Mouse (Mus musculus) limb, embryonic 15.5 days (tissue): ENCODE data around the gene Gm20388. TPM values are rescaled to one million over a fixed set of nuclear protein-coding genes. Genes with fewer than 3 reads are reported as not detected.

ENCODE experiments used
- ATAC-seq: fragments of 200-750 bp; cut with Nextera tagmentation; 2 replicates; pipeline ENCODE4 v1.8.0; 2017; ENCODE audit warnings: low read depth, moderate TSS enrichment; ENCODE audit not compliant: insufficient number of reproducible peaks, low FRiP score, low TSS enrichment
- H3K27ac ChIP-seq: fragments of 300-500 bp; sonication (generic); 2 replicates; pipeline ENCODE4 v1.5.1; 2015; ENCODE audit warnings: moderate library complexity, mild to moderate bottlenecking, inconsistent platforms
- H3K27me3 ChIP-seq: fragments of 300-500 bp; sonication (generic); 2 replicates; pipeline ENCODE4 v1.6.1; 2015; ENCODE audit warnings: inconsistent platforms
- H3K36me3 ChIP-seq: fragments of 300-500 bp; sonication (generic); 2 replicates; pipeline ENCODE4 v1.6.1; 2015; ENCODE audit warnings: inconsistent platforms
- H3K4me1 ChIP-seq: fragments of 300-500 bp; sonication (generic); 2 replicates; pipeline ENCODE4 v1.6.1; 2015; ENCODE audit warnings: inconsistent platforms
- H3K4me2 ChIP-seq: fragments of 300-500 bp; sonication (generic); 2 replicates; pipeline ENCODE4 v1.6.1; 2015; ENCODE audit warnings: mild to moderate bottlenecking, inconsistent platforms
- H3K4me3 ChIP-seq: fragments of 300-500 bp; sonication (generic); 2 replicates; pipeline ENCODE4 v1.5.1; 2015; ENCODE audit warnings: mild to moderate bottlenecking, inconsistent platforms
- H3K9ac ChIP-seq: fragments of 300-500 bp; sonication (generic); 2 replicates; pipeline ENCODE4 v1.6.1; 2015; ENCODE audit warnings: inconsistent platforms
- H3K9me3 ChIP-seq: fragments of 300-500 bp; sonication (generic); 2 replicates; pipeline ENCODE4 v1.6.1; 2016; ENCODE audit warnings: inconsistent platforms
- WGBS: fragments of 180-500 bp; shearing (Covaris S2); methylation state at CpG from one replicate; pipeline ENCODE4 v1.1.7; 2015; 5-methylcytosine and 5-hydroxymethylcytosine counted together
- polyA plus RNA-seq: library from polyadenylated mRNA; unstranded; fragments of >200 nt; fragmentation: Nextera tagmentation; extraction: Ambion mirVana; gene quantifications from 2 replicates; pipeline ENCODE4 v1.2.1, GENCODE M21; 2015

Gm20388 gene
- polyA plus RNA-seq, 1 experiment from 2014 or later, result 4.9 TPM

GRCm38 (mm10) chr8:120181274-120181673 is 270.6 kb downstream of the Gm20388 start:
- H3K36me3 ChIP-seq, result no peaks in the 10 kb centered on the region
- no peak overlapping the region for H3K9ac ChIP-seq
- H3K9me3 ChIP-seq, result no peaks in the 10 kb centered on the region
- H3K27ac ChIP-seq, result no peak overlapping the region
- H3K27me3 ChIP-seq, result peaks cover 17% of the 10 kb centered on the region
- no peak overlapping the region for H3K4me2 ChIP-seq
- WGBS, result 92% methylated on average over 5 of the region's 5 CpGs
- no peak overlapping the region for H3K4me3 ChIP-seq
- no peak for ATAC-seq
- peaks cover 67% of the 10 kb centered on the region for H3K4me1 ChIP-seq

GRCm38 (mm10) chr8:120181861-120182414 is 271.3 kb downstream of the Gm20388 start:
- WGBS, result 79% methylated on average over 4 of the region's 4 CpGs
- H3K27ac ChIP-seq, result no peak overlapping the region
- H3K4me1 ChIP-seq, result peaks cover 68% of the 10 kb centered on the region

GRCm38 (mm10) chr8:120184366-120184765 is 273.7 kb downstream of the Gm20388 start:
- no peak overlapping the region for H3K9ac ChIP-seq
- no peaks in the 10 kb centered on the region for H3K27me3 ChIP-seq
- H3K4me1 ChIP-seq, result peaks cover 62% of the 10 kb centered on the region
- H3K4me3 ChIP-seq, result no peak overlapping the region
- H3K9me3 ChIP-seq, result no peaks in the 10 kb centered on the region
- H3K4me2 ChIP-seq, result no peak overlapping the region
- WGBS, result 7% methylated on average over 9 of the region's 9 CpGs
- no peaks in the 10 kb centered on the region for H3K36me3 ChIP-seq
- H3K27ac ChIP-seq, result peak overlapping the region; percentile 65
- ATAC-seq, result no peak

More at GRCm38 (mm10) chr8:120181861-120182414, 271.3 kb downstream of the Gm20388 start:
- Histone ChIP-seq H3K9ac (no peak overlapping the region), H3K4me3 (no peak overlapping the region), H3K9me3 (no peaks in the 10 kb centered on the region), H3K27me3 (peaks cover 11% of the 10 kb centered on the region), H3K36me3 (no peaks in the 10 kb centered on the region), H3K4me2 (no peak overlapping the region)
- no peak for ATAC-seq

- H3K9ac ChIP-seq, result no peak overlapping the region
- peaks cover 65% of the 10 kb centered on the region for H3K4me1 ChIP-seq
- WGBS, result 13% methylated on average over 17 of the region's 17 CpGs
- H3K4me2 ChIP-seq, result peak overlapping the region; percentile 19
- H3K27me3 ChIP-seq, result no peaks in the 10 kb centered on the region
- no peaks in the 10 kb centered on the region for H3K9me3 ChIP-seq
- H3K27ac ChIP-seq, result peak overlapping the region; percentile 65
- H3K4me3 ChIP-seq, result no peak overlapping the region
- H3K36me3 ChIP-seq, result no peaks in the 10 kb centered on the region
- 0 out of 2 replicates have a peak, but pooled peaks have one; percentile 37 for ATAC-seq
Measured at GRCm38 (mm10) chr8:120184850-120185792, 274.5 kb downstream of the Gm20388 start.

GRCm38 (mm10) chr8:120186454-120186853 is 275.8 kb downstream of the Gm20388 start:
- no peak overlapping the region for H3K4me3 ChIP-seq
- H3K9ac ChIP-seq, result no peak overlapping the region
- H3K9me3 ChIP-seq, result no peaks in the 10 kb centered on the region
- WGBS, result 62% methylated on average over 8 of the region's 8 CpGs
- H3K27ac ChIP-seq, result peak overlapping the region; percentile 5; the same call in 1 of the 2 replicates
- H3K27me3 ChIP-seq, result no peaks in the 10 kb centered on the region
- H3K4me2 ChIP-seq, result no peak overlapping the region
- no peaks in the 10 kb centered on the region for H3K36me3 ChIP-seq
- no peak for ATAC-seq
- peaks cover 71% of the 10 kb centered on the region for H3K4me1 ChIP-seq

GRCm38 (mm10) chr8:120188510-120188909 is 277.9 kb downstream of the Gm20388 start:
- H3K9me3 ChIP-seq, result no peaks in the 10 kb centered on the region
- no peaks in the 10 kb centered on the region for H3K36me3 ChIP-seq
- no peak for ATAC-seq
- peaks cover 79% of the 10 kb centered on the region for H3K4me1 ChIP-seq
- no peak overlapping the region for H3K9ac ChIP-seq
- H3K4me3 ChIP-seq, result no peak overlapping the region
- no peak overlapping the region for H3K27ac ChIP-seq
- H3K4me2 ChIP-seq, result no peak overlapping the region
- WGBS, result 74% methylated on average over 6 of the region's 6 CpGs
- no peaks in the 10 kb centered on the region for H3K27me3 ChIP-seq

- Histone ChIP-seq H3K4me3 (no peak overlapping the region), H3K4me1 (peaks cover 70% of the 10 kb centered on the region), H3K27ac (no peak overlapping the region), H3K4me2 (no peak overlapping the region), H3K9me3 (no peaks in the 10 kb centered on the region), H3K9ac (no peak overlapping the region), H3K27me3 (no peaks in the 10 kb centered on the region), H3K36me3 (no peaks in the 10 kb centered on the region)
- 75% methylated on average over 6 of the region's 6 CpGs for WGBS
- ATAC-seq, result no peak
Measured at GRCm38 (mm10) chr8:120189440-120189839, 278.8 kb downstream of the Gm20388 start.

GRCm38 (mm10) chr8:120190107-120190809 is 279.6 kb downstream of the Gm20388 start:
- Histone ChIP-seq H3K4me1 (peaks cover 61% of the 10 kb centered on the region), H3K9ac (no peak overlapping the region), H3K27me3 (no peaks in the 10 kb centered on the region), H3K4me3 (no peak overlapping the region), H3K9me3 (no peaks in the 10 kb centered on the region), H3K36me3 (no peaks in the 10 kb centered on the region), H3K27ac (peak overlapping the region; percentile 82; the same call in 1 of the 2 replicates), H3K4me2 (no peak overlapping the region)
- 71% methylated on average over 17 of the region's 17 CpGs for WGBS
- ATAC-seq, result 0 out of 2 replicates have a peak, but pooled peaks have one; percentile 2

GRCm38 (mm10) chr8:120190810-120191413 is 280.3 kb downstream of the Gm20388 start:
- peak overlapping the region; percentile 27 for H3K4me3 ChIP-seq
- peaks cover 55% of the 10 kb centered on the region for H3K4me1 ChIP-seq
- H3K4me2 ChIP-seq, result peak overlapping the region; percentile 44
- peak overlapping the region; percentile 82 for H3K27ac ChIP-seq
- H3K9me3 ChIP-seq, result no peaks in the 10 kb centered on the region
- 9% methylated on average over 20 of the region's 20 CpGs for WGBS
- no peaks in the 10 kb centered on the region for H3K27me3 ChIP-seq
- no peaks in the 10 kb centered on the region for H3K36me3 ChIP-seq
- ATAC-seq, result peak; percentile 89
- H3K9ac ChIP-seq, result no peak overlapping the region

- Histone ChIP-seq H3K4me2 (peak overlapping the region; percentile 44; the same call in 1 of the 2 replicates), H3K36me3 (no peaks in the 10 kb centered on the region), H3K9ac (no peak overlapping the region), H3K4me3 (no peak overlapping the region), H3K9me3 (no peaks in the 10 kb centered on the region), H3K27ac (peak overlapping the region; percentile 82), H3K27me3 (no peaks in the 10 kb centered on the region), H3K4me1 (peaks cover 48% of the 10 kb centered on the region)
- no peak for ATAC-seq
- WGBS, result 47% methylated on average over 5 of the region's 5 CpGs
Measured at GRCm38 (mm10) chr8:120191633-120192032, 281.0 kb downstream of the Gm20388 start.

- no peak overlapping the region for H3K4me3 ChIP-seq
- no peak overlapping the region for H3K4me2 ChIP-seq
- H3K4me1 ChIP-seq, result peaks cover 43% of the 10 kb centered on the region
- H3K36me3 ChIP-seq, result no peaks in the 10 kb centered on the region
- H3K27ac ChIP-seq, result peak overlapping the region; percentile 82
- H3K9ac ChIP-seq, result no peak overlapping the region
- no peak for ATAC-seq
- H3K27me3 ChIP-seq, result no peaks in the 10 kb centered on the region
- 91% methylated on average over 5 of the region's 5 CpGs for WGBS
- no peaks in the 10 kb centered on the region for H3K9me3 ChIP-seq
Measured at GRCm38 (mm10) chr8:120192118-120192517, 281.5 kb downstream of the Gm20388 start.
